Mouse (Mus musculus) embryonic facial prominence, embryonic 11.5 days (tissue): ENCODE data around the gene Cdc6. TPM values are rescaled to one million over a fixed set of nuclear protein-coding genes. Genes with fewer than 3 reads are reported as not detected.
A peak's percentile ranks its signal among the peaks of the same experiment; 100 is the strongest.

Experiments
- ATAC-seq: fragments of 200-750 bp; cut with Nextera tagmentation; replicated peaks from 2 replicates; pipeline ENCODE4 v1.8.0; 2017; ENCODE audit warnings: low read depth; ENCODE audit not compliant: insufficient number of reproducible peaks, low FRiP score, low TSS enrichment
- DNase-seq: peaks from one replicate; pipeline ENCODE4 v3.0.0-alpha.2; 2015; ENCODE audit warnings: low spot score
- H3K27ac ChIP-seq: fragments of 300-500 bp; sonication (generic); replicated peaks from 2 replicates; pipeline ENCODE4 v1.5.1; 2014; ENCODE audit warnings: mild to moderate bottlenecking, low read depth, low read length, control low read depth
- H3K27me3 ChIP-seq: fragments of 300-500 bp; sonication (generic); 2 replicates; pipeline ENCODE4 v1.6.1; 2014; ENCODE audit warnings: mild to moderate bottlenecking, low read length, moderate library complexity, mixed read lengths; ENCODE audit not compliant: control insufficient read depth, insufficient read depth
- H3K36me3 ChIP-seq: fragments of 300-500 bp; sonication (generic); replicated peaks from 2 replicates; pipeline ENCODE4 v1.6.1; 2014; ENCODE audit warnings: low read depth, mild to moderate bottlenecking, low read length, moderate library complexity, mixed read lengths; ENCODE audit not compliant: control insufficient read depth, insufficient read depth
- H3K4me1 ChIP-seq: fragments of 300-500 bp; sonication (generic); 2 replicates; pipeline ENCODE4 v1.6.1; 2014; ENCODE audit warnings: low read length, mixed read lengths; ENCODE audit not compliant: control insufficient read depth, insufficient read depth
- H3K4me2 ChIP-seq: fragments of 300-500 bp; sonication (generic); 2 replicates; pipeline ENCODE4 v1.6.1; 2014; ENCODE audit warnings: low read depth, mild to moderate bottlenecking, control low read depth, low read length, moderate library complexity
- H3K4me3 ChIP-seq: fragments of 300-500 bp; sonication (generic); 2 replicates; pipeline ENCODE4 v1.5.1; 2014; ENCODE audit warnings: low read depth, low read length, control low read depth
- H3K9ac ChIP-seq: fragments of 300-500 bp; sonication (generic); replicated peaks from 2 replicates; pipeline ENCODE4 v1.6.1; 2014; ENCODE audit warnings: mild to moderate bottlenecking, control low read depth, low read length
- H3K9me3 ChIP-seq: fragments of 300-500 bp; sonication (generic); replicated peaks from 2 replicates; pipeline ENCODE4 v1.6.1; 2016; ENCODE audit warnings: mild to moderate bottlenecking, low read length, inconsistent platforms, mixed read lengths; ENCODE audit not compliant: control insufficient read depth
- WGBS: fragments of 180-500 bp; shearing (Covaris S2); extraction: QIAGEN DNeasy Blood & Tissue Kit; methylation state at CpG from one replicate; pipeline ENCODE4 v1.1.7; 2014; 5-methylcytosine and 5-hydroxymethylcytosine counted together
- polyA plus RNA-seq: library from polyadenylated mRNA; unstranded; fragments of >200 nt; fragmentation: Nextera tagmentation; extraction: Ambion mirVana; gene quantifications from 2 replicates; pipeline ENCODE4 v1.2.1, GENCODE M21; 2014

Cdc6 gene
- polyA plus RNA-seq, 1 experiment from 2014 or later: 57.1 TPM

GRCm38 (mm10) chr11:98943741-98944461, 36.3 kb downstream of the Cdc6 start:
- Histone ChIP-seq H3K4me2 (no peak overlapping the region; the same call in 1 of the 2 replicates), H3K27me3 (no peaks in the 10 kb centered on the region), H3K4me3 (no peak overlapping the region), H3K9ac (peak overlapping the region; percentile 3; the same call in 1 of the 2 replicates), H3K9me3 (no peaks in the 10 kb centered on the region), H3K36me3 (no peaks in the 10 kb centered on the region), H3K27ac (no peak overlapping the region), H3K4me1 (peaks cover 48% of the 10 kb centered on the region)
- WGBS: 30% methylated on average over 14 of the region's 14 CpGs
- no peak for ATAC-seq
- DNase-seq: no peak

- no peak for DNase-seq
- Histone ChIP-seq H3K9ac (peak overlapping the region; percentile 29; the same call in 1 of the 2 replicates), H3K36me3 (no peaks in the 10 kb centered on the region), H3K4me2 (peak overlapping the region; percentile 13; the same call in 1 of the 2 replicates), H3K4me3 (no peak overlapping the region), H3K27ac (no peak overlapping the region), H3K4me1 (peaks cover 39% of the 10 kb centered on the region), H3K27me3 (no peaks in the 10 kb centered on the region), H3K9me3 (no peaks in the 10 kb centered on the region)
- no peak for ATAC-seq
- 23% methylated on average over 11 of the region's 11 CpGs for WGBS
These were observed 37.5 kb downstream of the Cdc6 start for GRCm38 (mm10) chr11:98944897-98945604.

GRCm38 (mm10) chr11:98945605-98945977, 38.0 kb downstream of the Cdc6 start:
- H3K4me2 ChIP-seq: no peak overlapping the region
- H3K27ac ChIP-seq: no peak overlapping the region

GRCm38 (mm10) chr11:98947969-98948569, 40.5 kb downstream of the Cdc6 start:
- Histone ChIP-seq H3K9ac (no peak overlapping the region), H3K4me1 (peaks cover 14% of the 10 kb centered on the region), H3K4me3 (no peak overlapping the region), H3K9me3 (no peaks in the 10 kb centered on the region), H3K27me3 (no peaks in the 10 kb centered on the region), H3K36me3 (no peaks in the 10 kb centered on the region; the same call in 1 of the 2 replicates), H3K27ac (no peak overlapping the region), H3K4me2 (no peak overlapping the region)
- WGBS: 87% methylated on average over 18 of the region's 18 CpGs
- ATAC-seq: no peak
- no peak for DNase-seq

More at GRCm38 (mm10) chr11:98945605-98945977, 38.0 kb downstream of the Cdc6 start:
- Histone ChIP-seq H3K4me3 (no peak overlapping the region), H3K9me3 (no peaks in the 10 kb centered on the region), H3K36me3 (no peaks in the 10 kb centered on the region; the same call in 1 of the 2 replicates), H3K27me3 (no peaks in the 10 kb centered on the region), H3K9ac (no peak overlapping the region), H3K4me1 (peaks cover 35% of the 10 kb centered on the region)
- DNase-seq (peak; percentile 0), ATAC-seq (no peak)
- WGBS: 44% methylated on average over 3 of the region's 3 CpGs

- H3K27ac ChIP-seq: no peak overlapping the region
These were observed 41.8 kb downstream of the Cdc6 start for GRCm38 (mm10) chr11:98949242-98949957.

GRCm38 (mm10) chr11:98949958-98950460, 42.4 kb downstream of the Cdc6 start:
- no peak for ATAC-seq
- Histone ChIP-seq H3K9me3 (no peaks in the 10 kb centered on the region), H3K4me3 (no peak overlapping the region), H3K4me2 (no peak overlapping the region), H3K36me3 (no peaks in the 10 kb centered on the region; the same call in 1 of the 2 replicates), H3K27me3 (no peaks in the 10 kb centered on the region), H3K9ac (no peak overlapping the region), H3K27ac (no peak overlapping the region), H3K4me1 (peaks cover 13% of the 10 kb centered on the region)
- no peak for DNase-seq
- WGBS: 77% methylated on average over 7 of the region's 7 CpGs

More at GRCm38 (mm10) chr11:98949242-98949957, 41.8 kb downstream of the Cdc6 start:
- ATAC-seq (no peak), DNase-seq (no peak)
- WGBS: 76% methylated on average over 12 of the region's 12 CpGs
- H3K9ac ChIP-seq: no peak overlapping the region
- no peaks in the 10 kb centered on the region; the same call in 1 of the 2 replicates for H3K36me3 ChIP-seq
- no peaks in the 10 kb centered on the region for H3K27me3 ChIP-seq
- no peaks in the 10 kb centered on the region for H3K9me3 ChIP-seq
- peaks cover 9% of the 10 kb centered on the region for H3K4me1 ChIP-seq
- no peak overlapping the region for H3K4me3 ChIP-seq
- H3K4me2 ChIP-seq: no peak overlapping the region

GRCm38 (mm10) chr11:98950484-98950883, 42.9 kb downstream of the Cdc6 start:
- Histone ChIP-seq H3K27ac (no peak overlapping the region), H3K9me3 (no peaks in the 10 kb centered on the region), H3K4me2 (no peak overlapping the region), H3K9ac (no peak overlapping the region), H3K4me3 (no peak overlapping the region), H3K27me3 (no peaks in the 10 kb centered on the region), H3K36me3 (no peaks in the 10 kb centered on the region; the same call in 1 of the 2 replicates), H3K4me1 (peaks cover 14% of the 10 kb centered on the region)
- DNase-seq: no peak
- WGBS: 86% methylated on average over 8 of the region's 9 CpGs
- no peak for ATAC-seq
